Mouse (Mus musculus) liver (tissue): ENCODE measurements at regions not wholly inside any gene's neighbourhood (a gene's known extent, or its start where the extent isn't known, plus 50 kb on each side); places are given as distances from the start of the nearest gene placed in this dataset.

Experiments
- DNase-seq: peaks from one replicate; pipeline ENCODE4 v3.0.0-alpha.2; 2020; ENCODE audit warnings: mixed read lengths

- DNase-seq, result no peak
These were observed 102.9 kb downstream of the Plxna1 start for GRCm38 (mm10) chr6:89259406-89259994.

- DNase-seq, result no peak
These were observed 99.5 kb downstream of the Plxna1 start for GRCm38 (mm10) chr6:89262958-89263357.

- DNase-seq, result no peak
These were observed 97.1 kb downstream of the Plxna1 start for GRCm38 (mm10) chr6:89265296-89265695.
